Mouse (Mus musculus): ENCODE data around the gene Cnpy2.

DNA sequence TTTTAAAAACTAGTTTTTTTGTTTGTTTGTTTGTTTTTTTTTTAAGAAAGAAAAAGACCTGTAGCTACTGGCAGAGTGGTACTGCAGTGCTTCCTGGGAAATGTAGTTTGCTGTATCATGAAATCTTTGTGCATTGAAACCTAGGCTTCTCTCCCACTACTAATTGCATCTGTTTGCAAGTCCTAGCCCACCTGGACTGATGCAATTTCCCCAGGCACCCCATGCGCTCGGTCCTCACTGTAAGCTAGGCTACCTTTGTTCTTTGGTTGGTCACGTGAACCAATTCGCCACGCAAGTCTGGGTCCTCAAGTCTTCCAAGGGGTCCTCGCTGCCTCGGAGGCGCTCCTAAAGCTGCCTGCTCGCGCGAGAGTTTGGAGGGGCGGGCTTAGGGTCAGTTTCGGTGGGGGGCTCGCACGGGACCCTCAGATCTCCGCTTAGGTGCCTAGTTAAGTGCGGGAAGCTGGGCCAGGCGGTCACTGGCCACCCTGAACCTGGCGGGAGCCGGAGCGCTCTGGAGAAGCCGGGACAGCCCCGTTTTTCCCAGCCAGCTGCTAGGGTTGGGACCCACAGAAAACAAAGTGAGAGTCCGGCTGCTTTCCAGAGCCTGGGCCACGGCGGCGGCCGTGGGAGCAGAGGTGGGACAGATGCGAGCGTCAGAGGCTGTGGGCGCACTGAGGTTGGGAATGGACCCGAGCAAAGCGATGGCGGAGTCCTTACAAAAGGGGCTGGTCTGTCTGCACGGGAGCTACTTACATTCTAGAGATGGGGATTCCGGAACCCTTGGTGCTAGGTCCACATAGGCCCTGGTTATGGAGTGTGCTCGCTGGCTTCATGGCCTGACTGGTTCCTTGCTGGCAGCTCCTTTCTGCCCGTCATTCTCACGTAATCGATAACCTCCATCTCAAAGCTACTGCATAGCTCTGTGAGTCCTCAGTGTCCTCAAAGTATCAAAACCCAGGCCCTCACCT is at the start of gene Cnpy2:
- no peak for TF ChIP-seq CTCF (IDR thresholded peaks at IDR 0.05; ENCODE audit: extremely low read depth, insufficient read length, insufficient replicate concordance, low read depth, low read length)
- peak; percentile 35 for TF ChIP-seq POLR2A (IDR thresholded peaks at IDR 0.05; ENCODE audit: low read depth, low read length)

Data from small intestine, adult 2 months (tissue).